Mouse (Mus musculus) liver, embryonic 14.5 days (tissue): ENCODE measurements around the gene Sptbn1. TPM values are rescaled to one million over a fixed set of nuclear protein-coding genes. Genes with fewer than 3 reads are reported as not detected.

Experiments
- ATAC-seq: fragments of 200-750 bp; cut with Nextera tagmentation; 2 replicates; pipeline ENCODE4 v1.8.0; 2017; ENCODE audit warnings: moderate number of reproducible peaks, mild to moderate bottlenecking, moderate library complexity; ENCODE audit not compliant: insufficient read depth
- DNase-seq, 3 experiments: peaks; one replicate each; pipeline ENCODE4 v3.0.0-alpha.2; 2012 to 2013; ENCODE audit warnings: low read depth in 3 of 3, low spot score in 3 of 3
- H3K27ac ChIP-seq: fragments of 300-500 bp; sonication (generic); 2 replicates; pipeline ENCODE4 v1.5.1; 2014; ENCODE audit warnings: moderate library complexity, mild to moderate bottlenecking, control low read depth, inconsistent platforms
- H3K27me3 ChIP-seq: fragments of 300-500 bp; sonication (generic); 2 replicates; pipeline ENCODE4 v1.6.1; 2014; ENCODE audit warnings: mild to moderate bottlenecking, low read length, moderate library complexity; ENCODE audit not compliant: control insufficient read depth, insufficient read depth
- H3K36me3 ChIP-seq: fragments of 300-500 bp; sonication (generic); replicated peaks from 2 replicates; pipeline ENCODE4 v1.6.1; 2014; ENCODE audit warnings: low read depth; ENCODE audit not compliant: control insufficient read depth, insufficient read depth
- H3K4me1 ChIP-seq, 2 experiments: fragments of 200-500 bp in 1 of 2; fragments of 300-500 bp in 1 of 2; sonication (generic) in 1 of 2; replicated peaks; 2 replicates each; pipeline ENCODE4 v1.6.1; 2012 to 2014; ENCODE audit warnings: antibody characterized with exemption in 1 of 2, inconsistent platforms in 1 of 2, low read length in 1 of 2; ENCODE audit not compliant: control insufficient read depth in 2 of 2, insufficient read depth in 2 of 2
- H3K4me2 ChIP-seq: fragments of 300-500 bp; sonication (generic); 2 replicates; pipeline ENCODE4 v1.6.1; 2014; ENCODE audit warnings: low read depth, mild to moderate bottlenecking, control low read depth, moderate library complexity
- H3K4me3 ChIP-seq, 2 experiments: fragments of 200-500 bp in 1 of 2; fragments of 300-500 bp in 1 of 2; sonication (generic) in 1 of 2; 2 replicates each; pipeline ENCODE4 v1.5.1; 2012 to 2014; ENCODE audit warnings: low read depth in 2 of 2, low read length in 2 of 2, mild to moderate bottlenecking in 2 of 2, control low read depth in 1 of 2, inconsistent platforms in 1 of 2, moderate library complexity in 1 of 2; ENCODE audit not compliant: insufficient read depth in 1 of 2
- H3K9ac ChIP-seq: fragments of 300-500 bp; sonication (generic); replicated peaks from 2 replicates; pipeline ENCODE4 v1.6.1; 2014; ENCODE audit warnings: mild to moderate bottlenecking, control low read depth, moderate library complexity
- H3K9me3 ChIP-seq: fragments of 300-500 bp; sonication (generic); 2 replicates; pipeline ENCODE4 v1.6.1; 2016; ENCODE audit warnings: low read length, mixed read lengths; ENCODE audit not compliant: control insufficient read depth
- CTCF ChIP-seq: IDR thresholded peaks from 2 replicates; pipeline ENCODE4 v1.5.1; 2016; ENCODE audit warnings: antibody characterized with exemption, low read depth, control low read depth
- EP300 ChIP-seq: IDR thresholded peaks from 2 replicates; pipeline ENCODE4 v1.6.1; 2016; ENCODE audit warnings: antibody characterized with exemption, low read depth
- WGBS: fragments of 180-500 bp; shearing (Covaris S2); extraction: QIAGEN DNeasy Blood & Tissue Kit; methylation state at CpG from one replicate; pipeline ENCODE4 v1.1.7; 2014; ENCODE audit not compliant: insufficient replicate concordance; 5-methylcytosine and 5-hydroxymethylcytosine counted together
- polyA plus RNA-seq, 2 experiments: library from polyadenylated mRNA; depleted of rRNA in 1 of 2; stranded (reverse) in 1 of 2; unstranded in 1 of 2; fragments of >200 nt; fragmentation: Nextera tagmentation in 1 of 2; extraction: Ambion mirVana in 1 of 2; gene quantifications; 2 replicates each; pipeline versions ENCODE4 v1.2.1 to v1.2.3; 2012 to 2014

Sptbn1 gene
- polyA plus RNA-seq, 2 experiments = 9.6 to 14.4 TPM

DNA sequence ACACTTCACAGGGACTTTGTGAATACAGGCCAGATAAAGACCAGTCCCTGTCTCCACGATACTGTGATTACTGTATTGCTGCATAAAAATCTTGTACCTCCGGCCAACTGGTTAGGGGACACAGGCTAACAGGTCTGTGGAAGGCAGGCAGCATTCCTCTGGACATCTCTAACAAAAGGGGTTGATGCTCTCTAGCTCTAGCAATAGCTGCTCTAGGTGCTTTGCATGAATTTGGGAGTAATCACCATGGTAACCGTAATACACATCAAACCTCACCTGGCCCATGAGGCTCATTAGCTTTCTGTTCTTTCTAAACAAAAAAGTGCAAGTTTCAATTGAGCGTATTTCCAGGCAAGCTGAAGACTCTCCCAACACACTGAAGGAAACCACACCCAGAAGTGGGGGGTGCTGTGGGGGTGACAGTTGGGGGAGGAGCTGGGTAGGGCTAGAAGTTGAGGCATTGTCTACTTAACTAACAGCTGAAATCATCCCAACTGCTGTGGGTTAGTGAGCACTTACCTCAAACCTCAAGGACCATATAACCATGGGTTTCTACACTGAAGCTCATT lies 81.0 kb downstream of the Sptbn1 start:
- Histone ChIP-seq H3K27me3 (no peaks in the 10 kb centered on the region), H3K9me3 (no peaks in the 10 kb centered on the region), H3K9ac (no peak overlapping the region), H3K36me3 (no peaks in the 10 kb centered on the region), H3K4me3 (no peak overlapping the region), H3K4me1 (peaks cover 11 to 18% of the 10 kb centered on the region in 2 experiments), H3K27ac (no peak overlapping the region), H3K4me2 (no peak overlapping the region)
- no peak for DNase-seq
- 46% methylated on average over 4 of the region's 4 CpGs for whole genome bisulfite sequencing
- ATAC-seq = peak; percentile 47
- TF ChIP-seq EP300 (no peak), CTCF (no peak)

GRCm38 (mm10) chr11:30184527-30184926 lies 83.4 kb downstream of the Sptbn1 start:
- H3K9ac ChIP-seq = no peak overlapping the region
- TF ChIP-seq CTCF (no peak), EP300 (no peak)
- ATAC-seq (no peak), DNase-seq (no peak)
- H3K4me1 ChIP-seq = peaks cover 11 to 18% of the 10 kb centered on the region in 2 experiments
- H3K4me3 ChIP-seq = no peak overlapping the region
- WGBS = 58% methylated on average over 2 of the region's 2 CpGs
- no peaks in the 10 kb centered on the region for H3K9me3 ChIP-seq
- H3K36me3 ChIP-seq = no peaks in the 10 kb centered on the region
- H3K4me2 ChIP-seq = no peak overlapping the region
- no peaks in the 10 kb centered on the region for H3K27me3 ChIP-seq
- no peak overlapping the region for H3K27ac ChIP-seq

- H3K4me2 ChIP-seq = no peak overlapping the region
- TF ChIP-seq CTCF (no peak), EP300 (0 out of 2 replicates have a peak, but pooled peaks have one; percentile 21)
- peak; percentile 44; the same call in 1 of the 2 replicates for ATAC-seq
- no peak overlapping the region for H3K27ac ChIP-seq
- no peaks in the 10 kb centered on the region for H3K9me3 ChIP-seq
- no peak for DNase-seq
- WGBS = 17% methylated on average over 8 of the region's 8 CpGs
- no peak overlapping the region for H3K9ac ChIP-seq
- H3K36me3 ChIP-seq = no peaks in the 10 kb centered on the region
- no peak overlapping the region for H3K4me3 ChIP-seq
- no peaks in the 10 kb centered on the region for H3K27me3 ChIP-seq
- peaks cover 11 to 18% of the 10 kb centered on the region in 2 experiments for H3K4me1 ChIP-seq
These were observed 85.1 kb downstream of the Sptbn1 start for GRCm38 (mm10) chr11:30182716-30183411.

GRCm38 (mm10) chr11:30178193-30178592 lies 89.8 kb downstream of the Sptbn1 start:
- Histone ChIP-seq H3K4me3 (no peak overlapping the region), H3K4me1 (peaks cover 7 to 19% of the 10 kb centered on the region in 2 experiments), H3K9ac (no peak overlapping the region), H3K4me2 (no peak overlapping the region), H3K27me3 (no peaks in the 10 kb centered on the region), H3K9me3 (no peaks in the 10 kb centered on the region), H3K36me3 (no peaks in the 10 kb centered on the region), H3K27ac (no peak overlapping the region)
- TF ChIP-seq CTCF (no peak), EP300 (no peak)
- 16% methylated on average over 2 of the region's 2 CpGs for WGBS
- DNase-seq = no peak
- ATAC-seq = no peak

DNA sequence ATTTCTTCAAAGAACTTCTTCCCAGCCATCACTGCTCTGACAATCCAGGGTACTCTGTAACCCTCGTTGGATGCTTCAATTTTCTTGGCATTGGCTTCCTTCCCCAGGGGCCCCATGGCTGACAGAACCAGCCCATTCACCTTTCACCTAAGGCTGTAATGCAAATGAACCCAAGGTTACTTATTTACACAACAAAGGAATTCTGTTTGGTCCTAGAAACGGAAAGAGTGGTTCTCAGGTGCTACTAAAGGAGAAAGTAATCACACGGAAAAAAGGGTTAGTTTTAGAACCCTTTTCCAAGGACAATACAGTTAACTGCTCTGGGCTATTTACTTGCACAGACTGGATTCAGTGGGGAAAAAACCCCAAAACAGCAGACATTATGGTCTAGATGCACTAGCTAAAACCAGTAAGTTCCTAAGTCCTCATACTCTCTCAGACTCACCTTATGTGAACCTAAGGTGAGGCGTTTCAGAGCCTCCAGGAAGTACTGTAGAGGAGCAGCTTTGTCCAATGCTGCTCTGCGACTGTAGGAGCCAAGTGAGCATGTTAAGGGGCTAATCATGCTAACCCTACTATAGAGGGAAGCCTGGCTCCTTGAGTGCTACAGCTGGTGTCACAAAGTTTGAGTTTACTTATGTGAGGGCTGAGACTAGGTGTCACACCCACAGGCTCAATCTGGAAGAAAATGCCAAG lies 90.7 kb downstream of the Sptbn1 start:
- WGBS = 49% methylated on average over 5 of the region's 5 CpGs
- Histone ChIP-seq H3K4me1 (peaks cover 3 to 12% of the 10 kb centered on the region in 2 experiments; a peak in 3 of 4 replicates), H3K4me2 (no peak overlapping the region), H3K27me3 (no peaks in the 10 kb centered on the region), H3K9ac (no peak overlapping the region), H3K4me3 (no peak overlapping the region), H3K36me3 (no peaks in the 10 kb centered on the region), H3K9me3 (no peaks in the 10 kb centered on the region), H3K27ac (no peak overlapping the region)
- no peak for TF ChIP-seq CTCF
- TF ChIP-seq EP300 = no peak
- DNase-seq (no peak), ATAC-seq (no peak)
